Mouse (Mus musculus): Measurements from ENCODE around the gene Cabp2. TPM values are rescaled to one million over a fixed set of nuclear protein-coding genes. Genes with fewer than 3 reads are reported as not detected.
"Not testable (repeated sequence)": the region's sequence is repeated elsewhere in the genome, so short reads cannot be mapped to it uniquely, and the experiment has no call there.

The Cabp2 gene
- polyA plus RNA-seq, 1 experiment: not detected

DNA sequence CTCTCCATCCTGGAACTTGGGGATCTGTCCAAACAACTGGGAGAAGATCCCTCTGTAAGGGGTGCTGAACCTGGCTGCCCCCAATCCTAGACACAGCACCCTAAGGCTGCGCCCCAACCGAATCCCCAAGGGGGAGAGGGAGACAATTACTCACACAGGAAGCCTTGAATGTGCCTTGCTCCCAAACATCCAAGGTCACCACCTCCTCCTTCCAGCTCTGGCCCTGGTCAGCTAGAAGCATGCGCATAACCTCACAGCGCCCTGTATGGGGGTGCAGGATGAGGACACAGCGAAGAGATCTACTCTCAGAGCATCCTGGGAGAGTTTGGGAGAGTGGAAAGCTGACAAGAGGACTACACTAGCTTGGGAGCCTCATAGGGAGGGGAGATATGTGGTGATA is 22.8 kb upstream of the Cabp2 start:
- Histone ChIP-seq H3K4me1 (ENCODE audit: control insufficient read depth, insufficient read depth, low read length) (peaks cover 17% of the 10 kb centered on the region), H3K9ac (ENCODE audit: low read depth, poor library complexity, severe bottlenecking) (no peak overlapping the region), H3K4me3 (ENCODE audit: low read depth, low read length) (no peak overlapping the region), H3K36me3 (ENCODE audit: control insufficient read depth, insufficient read depth, low read length, poor library complexity, severe bottlenecking) (no peaks in the 10 kb centered on the region), H3K27me3 (ENCODE audit: control insufficient read depth, insufficient read depth, low read length, poor library complexity, severe bottlenecking) (peaks cover 2% of the 10 kb centered on the region; the same call in 1 of the 2 replicates), H3K27ac (ENCODE audit: insufficient read depth, low read length) (peak overlapping the region; percentile 7; the same call in 1 of the 2 replicates), H3K9me3 (replicated peaks; ENCODE audit: control insufficient read depth, insufficient read depth, low read length, poor library complexity, severe bottlenecking) (peaks cover 7% of the 10 kb centered on the region)
- TF ChIP-seq EP300 (IDR thresholded peaks at IDR 0.05; ENCODE audit: insufficient read depth, low read depth, low read length) (no peak), POLR2A (IDR thresholded peaks at IDR 0.05; ENCODE audit: insufficient read depth, low read length) (no peak), CTCF (IDR thresholded peaks at IDR 0.05; ENCODE audit: low read depth, low read length) (no peak)

DNA sequence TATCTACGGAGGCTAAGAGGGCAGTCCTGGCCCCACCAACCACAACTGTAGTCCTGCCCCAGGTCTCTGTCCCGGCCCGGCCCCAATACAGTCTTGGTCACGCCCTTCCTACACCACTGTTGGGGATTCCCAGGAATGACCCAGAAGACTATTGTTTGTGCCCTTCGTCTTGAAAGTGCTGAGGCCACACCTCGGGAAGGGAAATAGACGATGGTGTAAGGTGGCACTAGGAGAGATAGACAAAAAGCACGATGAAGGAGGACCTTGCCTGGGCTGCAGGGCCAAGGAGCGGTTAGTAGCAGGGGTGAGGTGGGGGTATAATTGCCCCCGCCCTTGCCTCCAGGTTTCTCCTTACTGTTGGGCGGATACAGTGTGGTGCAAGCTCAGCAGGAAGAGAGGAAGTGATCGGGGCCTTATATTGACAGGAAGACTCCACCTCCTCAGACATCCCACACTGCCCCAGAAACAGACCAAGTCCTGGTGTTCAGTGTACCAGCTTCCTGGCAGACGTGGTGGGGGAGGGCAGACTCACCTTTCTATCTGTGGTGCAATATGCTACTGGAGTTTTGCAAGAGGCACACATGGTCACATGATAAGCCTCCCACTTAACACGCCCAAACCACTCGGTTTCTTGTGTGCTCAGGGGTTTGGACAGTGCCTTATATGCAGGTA is 22.2 kb upstream of the Cabp2 start, which contains the start of gene Gstp3:
TSS of gene Gstp3 (minus strand) at position 501 of the 672 bp plus-strand sequence.
- no peak within 1 kb of the TSS for H3K9ac ChIP-seq (ENCODE audit: low read depth, poor library complexity, severe bottlenecking)
- H3K27me3 ChIP-seq (ENCODE audit: control insufficient read depth, insufficient read depth, low read length, poor library complexity, severe bottlenecking): peaks cover 2% of the 10 kb centered on the region; the same call in 1 of the 2 replicates
- H3K36me3 ChIP-seq (ENCODE audit: control insufficient read depth, insufficient read depth, low read length, poor library complexity, severe bottlenecking): no peaks in the 10 kb centered on the region
- peaks cover 17% of the 10 kb centered on the region for H3K4me1 ChIP-seq (ENCODE audit: control insufficient read depth, insufficient read depth, low read length)
- peaks cover 7% of the 10 kb centered on the region for H3K9me3 ChIP-seq (replicated peaks; ENCODE audit: control insufficient read depth, insufficient read depth, low read length, poor library complexity, severe bottlenecking)
- TF ChIP-seq EP300 (IDR thresholded peaks at IDR 0.05; ENCODE audit: insufficient read depth, low read depth, low read length) (peak; percentile 70; the same call in 1 of the 2 replicates), CTCF (IDR thresholded peaks at IDR 0.05; ENCODE audit: low read depth, low read length) (no peak)
- H3K27ac ChIP-seq (ENCODE audit: insufficient read depth, low read length): peak within 1 kb of the TSS; percentile 7
- peak within 1 kb of the TSS; percentile 26; the same call in 1 of the 2 replicates for H3K4me3 ChIP-seq (ENCODE audit: low read depth, low read length)

DNA sequence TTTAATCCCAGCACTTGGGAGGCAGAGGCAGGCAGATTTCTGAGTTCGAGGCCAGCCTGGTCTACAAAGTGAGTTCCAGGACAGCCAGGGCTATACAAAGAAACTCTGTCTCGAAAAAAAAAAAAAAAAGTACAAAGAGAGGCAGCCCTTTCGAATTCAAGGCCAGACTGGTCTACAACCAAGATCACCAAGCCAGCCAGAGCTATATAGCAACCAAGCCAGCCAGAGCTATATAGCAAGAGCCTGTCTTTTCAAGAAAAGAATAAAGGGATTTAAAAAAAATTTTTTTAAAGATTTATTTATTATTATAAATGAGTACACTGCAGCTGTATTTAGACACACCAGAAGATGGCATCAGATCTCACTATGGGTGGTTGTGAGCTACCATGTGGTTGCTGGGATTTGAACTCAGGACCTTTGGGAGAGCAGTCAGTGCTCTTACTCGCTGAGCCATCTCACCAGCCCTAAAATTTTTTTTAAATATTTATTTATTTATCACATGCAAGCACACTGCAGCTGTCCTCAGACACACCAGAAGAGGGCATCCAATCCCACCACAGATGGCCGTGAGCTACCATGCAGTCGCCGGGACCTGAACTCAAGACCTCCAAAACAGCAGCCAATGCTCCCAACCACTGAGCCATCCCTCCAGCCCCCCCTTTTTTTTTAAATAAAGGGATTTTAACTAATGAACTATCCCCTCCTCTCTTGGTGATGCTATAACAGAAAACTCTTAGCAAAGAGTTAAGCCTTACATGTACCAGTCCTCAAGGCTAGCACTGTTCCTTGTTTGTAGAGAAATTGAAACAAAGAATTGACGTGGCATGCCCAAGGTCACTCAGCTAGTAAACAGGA is 21.1 kb upstream of the Cabp2 start:
- H3K4me3 ChIP-seq (ENCODE audit: low read depth, low read length); H3K27ac ChIP-seq (ENCODE audit: insufficient read depth, low read length): not testable (repeated sequence)

DNA sequence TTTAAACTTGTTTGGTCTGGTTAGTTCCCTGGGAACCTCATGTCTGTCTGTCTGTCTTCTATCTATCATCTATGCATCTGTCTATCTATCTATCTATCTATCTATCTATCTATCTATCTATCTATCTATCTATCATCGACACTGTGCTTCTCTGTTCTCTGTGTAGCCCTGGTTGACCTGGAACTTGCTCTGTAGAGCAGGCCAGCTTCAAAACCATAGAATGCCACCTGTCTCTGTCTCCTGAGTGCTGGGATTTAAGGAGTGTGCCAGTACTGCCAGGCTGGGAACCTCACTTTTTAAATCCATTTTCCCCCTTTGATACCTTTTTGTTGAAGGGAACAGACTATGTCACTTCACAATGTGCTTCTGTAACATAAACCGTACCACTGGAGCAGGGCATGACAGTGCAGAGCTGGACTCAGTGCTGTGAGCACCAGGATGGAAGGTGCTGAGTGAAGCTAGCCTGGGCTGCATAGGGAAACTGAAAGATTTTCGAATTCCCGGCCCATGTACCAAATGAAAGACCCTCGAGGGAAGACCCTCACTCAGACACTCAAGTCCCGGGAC is 20.4 kb upstream of the Cabp2 start:
- Histone ChIP-seq H3K27me3 (ENCODE audit: control insufficient read depth, insufficient read depth, low read length, poor library complexity, severe bottlenecking) (peaks cover 2% of the 10 kb centered on the region; the same call in 1 of the 2 replicates), H3K4me1 (ENCODE audit: control insufficient read depth, insufficient read depth, low read length) (peaks cover 17% of the 10 kb centered on the region), H3K4me3 (ENCODE audit: low read depth, low read length) (no peak overlapping the region), H3K9me3 (replicated peaks; ENCODE audit: control insufficient read depth, insufficient read depth, low read length, poor library complexity, severe bottlenecking) (peaks cover 7% of the 10 kb centered on the region), H3K36me3 (ENCODE audit: control insufficient read depth, insufficient read depth, low read length, poor library complexity, severe bottlenecking) (no peaks in the 10 kb centered on the region), H3K27ac (ENCODE audit: insufficient read depth, low read length) (no peak overlapping the region), H3K9ac (ENCODE audit: low read depth, poor library complexity, severe bottlenecking) (no peak overlapping the region)
- TF ChIP-seq EP300 (IDR thresholded peaks at IDR 0.05; ENCODE audit: insufficient read depth, low read depth, low read length) (no peak), POLR2A (IDR thresholded peaks at IDR 0.05; ENCODE audit: insufficient read depth, low read length) (no peak), CTCF (IDR thresholded peaks at IDR 0.05; ENCODE audit: low read depth, low read length) (no peak)

More for the DNA sequence above, 21.1 kb upstream of the Cabp2 start:
- H3K9me3 ChIP-seq (replicated peaks; ENCODE audit: control insufficient read depth, insufficient read depth, low read length, poor library complexity, severe bottlenecking); H3K9ac ChIP-seq (ENCODE audit: low read depth, poor library complexity, severe bottlenecking); H3K36me3 ChIP-seq (ENCODE audit: control insufficient read depth, insufficient read depth, low read length, poor library complexity, severe bottlenecking); H3K27me3 ChIP-seq (ENCODE audit: control insufficient read depth, insufficient read depth, low read length, poor library complexity, severe bottlenecking): not testable (repeated sequence)
- H3K4me1 ChIP-seq (ENCODE audit: control insufficient read depth, insufficient read depth, low read length): peaks cover 17% of the 10 kb centered on the region

DNA sequence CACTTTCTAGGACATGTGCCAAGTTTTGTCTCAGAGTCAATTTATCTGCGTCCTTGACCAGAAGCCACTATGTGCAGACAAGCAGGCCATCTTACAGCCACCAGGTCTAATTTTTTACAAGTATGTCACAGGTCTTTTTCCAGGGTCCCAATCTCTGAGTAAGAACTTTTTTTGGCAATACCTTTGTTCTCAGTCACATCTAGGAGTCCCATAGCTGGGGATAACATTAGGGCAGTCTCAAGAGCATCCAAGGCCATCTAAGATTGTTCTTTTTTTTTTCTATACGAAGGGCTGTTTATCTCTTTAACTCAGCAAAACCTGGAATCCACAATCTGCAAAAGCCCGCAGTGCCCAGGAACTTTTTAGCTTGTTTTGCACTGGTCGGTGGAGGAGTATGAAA is 18.0 kb upstream of the Cabp2 start:
- H3K4me3 ChIP-seq (ENCODE audit: low read depth, low read length); H3K9me3 ChIP-seq (replicated peaks; ENCODE audit: control insufficient read depth, insufficient read depth, low read length, poor library complexity, severe bottlenecking); H3K36me3 ChIP-seq (ENCODE audit: control insufficient read depth, insufficient read depth, low read length, poor library complexity, severe bottlenecking); H3K27me3 ChIP-seq (ENCODE audit: control insufficient read depth, insufficient read depth, low read length, poor library complexity, severe bottlenecking); H3K9ac ChIP-seq (ENCODE audit: low read depth, poor library complexity, severe bottlenecking); H3K27ac ChIP-seq (ENCODE audit: insufficient read depth, low read length); H3K4me1 ChIP-seq (ENCODE audit: control insufficient read depth, insufficient read depth, low read length): not testable (repeated sequence)

DNA sequence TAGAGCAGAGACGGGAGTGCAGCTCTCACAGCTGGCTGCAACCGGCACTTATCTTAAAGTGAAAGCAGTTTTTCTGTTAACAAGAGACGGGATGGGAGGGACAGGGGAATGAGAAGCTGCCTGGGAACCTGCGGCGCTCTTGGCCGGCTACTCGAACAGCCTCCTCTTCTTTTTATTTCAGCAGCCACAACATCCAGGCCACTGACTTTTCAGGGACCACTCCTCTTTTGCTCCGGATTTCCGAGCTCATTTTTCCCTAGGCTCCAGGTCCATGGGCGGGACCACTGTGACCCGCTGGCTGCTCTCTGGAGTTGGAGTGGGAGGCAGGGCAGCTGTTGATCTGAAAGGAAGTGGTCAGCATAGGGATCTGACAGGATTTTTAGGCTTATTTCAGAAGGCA is 16.9 kb upstream of the Cabp2 start:
- not testable (repeated sequence) for H3K27me3 ChIP-seq (ENCODE audit: control insufficient read depth, insufficient read depth, low read length, poor library complexity, severe bottlenecking)

More for the DNA sequence above, 16.9 kb upstream of the Cabp2 start:
- not testable (repeated sequence) for H3K27ac ChIP-seq (ENCODE audit: insufficient read depth, low read length); H3K4me3 ChIP-seq (ENCODE audit: low read depth, low read length); H3K9ac ChIP-seq (ENCODE audit: low read depth, poor library complexity, severe bottlenecking); H3K4me1 ChIP-seq (ENCODE audit: control insufficient read depth, insufficient read depth, low read length); H3K9me3 ChIP-seq (replicated peaks; ENCODE audit: control insufficient read depth, insufficient read depth, low read length, poor library complexity, severe bottlenecking); H3K36me3 ChIP-seq (ENCODE audit: control insufficient read depth, insufficient read depth, low read length, poor library complexity, severe bottlenecking)
